Mouse (Mus musculus): ENCODE data around the gene Rps6kl1.

DNA sequence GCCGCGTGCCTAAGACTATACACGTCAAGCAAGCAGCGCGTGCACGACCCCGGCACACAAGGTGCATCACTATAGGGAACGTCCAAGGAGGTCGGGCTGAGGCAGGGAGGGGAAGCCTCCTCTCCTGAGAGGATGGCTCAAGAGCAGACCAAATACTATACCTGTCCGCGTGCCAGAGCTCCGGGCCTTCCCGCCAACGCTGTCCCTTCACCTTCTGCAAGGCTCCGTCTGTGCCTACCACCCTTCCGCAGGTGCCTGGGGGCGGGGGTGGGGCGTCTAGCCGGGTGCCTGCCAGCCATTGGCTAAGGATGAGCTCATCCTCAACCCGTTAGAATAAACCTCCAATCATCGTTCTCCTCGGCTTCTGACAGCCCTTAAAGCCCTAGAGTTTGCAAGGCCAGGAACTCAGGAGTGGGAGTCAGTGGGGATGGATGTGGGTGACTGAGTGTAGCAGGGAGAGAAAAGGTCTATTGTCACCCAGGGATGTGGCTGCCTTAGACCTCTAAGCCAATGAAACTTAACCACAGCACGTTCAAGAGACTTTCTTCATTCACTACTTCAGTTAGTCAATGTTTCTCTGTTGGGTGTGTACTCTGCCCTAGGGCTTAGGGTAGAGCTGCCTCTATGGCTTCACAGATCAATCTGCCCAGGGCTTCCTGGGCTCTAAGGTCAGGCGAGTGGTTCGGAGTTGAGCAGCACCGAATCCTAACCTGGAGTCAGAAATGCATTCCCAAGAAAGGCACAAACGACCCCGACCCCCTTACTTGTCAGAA lies at the start of gene Rps6kl1:
- no peak for TF ChIP-seq CTCF (conservative IDR thresholded peaks at IDR 0.05 in 1 of 2, IDR thresholded peaks at IDR 0.05 in 1 of 2; ENCODE audit: low read depth in 2 of 2, low read length in 2 of 2)
- TF ChIP-seq PAX5 (IDR thresholded peaks at IDR 0.05; ENCODE audit: low read length) = no peak
